Mouse (Mus musculus) midbrain, embryonic 16.5 days (tissue): ENCODE data around the gene Ola1. TPM values are rescaled to one million over a fixed set of nuclear protein-coding genes. Genes with fewer than 3 reads are reported as not detected.

Experiments
- ATAC-seq: fragments of 200-750 bp; cut with Nextera tagmentation; 2 replicates; pipeline ENCODE4 v1.8.0; 2017; ENCODE audit warnings: moderate TSS enrichment
- H3K27ac ChIP-seq: fragments of 300-500 bp; sonication (generic); 2 replicates; pipeline ENCODE4 v1.5.1; 2014; ENCODE audit warnings: mild to moderate bottlenecking, low read length, mixed read lengths
- H3K27me3 ChIP-seq: fragments of 300-500 bp; sonication (generic); 2 replicates; pipeline ENCODE4 v1.6.1; 2014; ENCODE audit warnings: low read depth, low read length, mixed read lengths; ENCODE audit not compliant: control insufficient read depth, insufficient read depth
- H3K36me3 ChIP-seq: fragments of 300-500 bp; sonication (generic); 2 replicates; pipeline ENCODE4 v1.6.1; 2014; ENCODE audit warnings: mild to moderate bottlenecking, low read length, moderate library complexity, mixed read lengths; ENCODE audit not compliant: control insufficient read depth, insufficient read depth
- H3K4me1 ChIP-seq: fragments of 300-500 bp; sonication (generic); 2 replicates; pipeline ENCODE4 v1.6.1; 2014; ENCODE audit warnings: mild to moderate bottlenecking, low read length, mixed read lengths; ENCODE audit not compliant: control insufficient read depth, insufficient read depth
- H3K4me2 ChIP-seq: fragments of 300-500 bp; sonication (generic); 2 replicates; pipeline ENCODE4 v1.6.1; 2014; ENCODE audit warnings: mild to moderate bottlenecking, low read length, mixed read lengths
- H3K4me3 ChIP-seq: fragments of 300-500 bp; sonication (generic); 2 replicates; pipeline ENCODE4 v1.5.1; 2014; ENCODE audit warnings: low read depth, mild to moderate bottlenecking, low read length, moderate library complexity, mixed read lengths
- H3K9ac ChIP-seq: fragments of 300-500 bp; sonication (generic); 2 replicates; pipeline ENCODE4 v1.6.1; 2014; ENCODE audit warnings: low read depth, low read length, mixed read lengths
- H3K9me3 ChIP-seq: fragments of 300-500 bp; sonication (generic); replicated peaks from 2 replicates; pipeline ENCODE4 v1.6.1; 2014; ENCODE audit warnings: mild to moderate bottlenecking, low read length, mixed read lengths; ENCODE audit not compliant: control insufficient read depth, poor library complexity, severe bottlenecking
- WGBS: fragments of 180-500 bp; shearing (Covaris S2); extraction: QIAGEN DNeasy Blood & Tissue Kit; methylation state at CpG from one replicate; pipeline ENCODE4 v1.1.7; 2014; 5-methylcytosine and 5-hydroxymethylcytosine counted together
- polyA plus RNA-seq: library from polyadenylated mRNA; unstranded; fragments of >200 nt; fragmentation: Nextera tagmentation; extraction: Ambion mirVana; gene quantifications from 2 replicates; pipeline ENCODE4 v1.2.1, GENCODE M21; 2015

Gene Ola1
- 97.1 and 98.5 TPM in 2 replicates for polyA plus RNA-seq

GRCm38 (mm10) chr2:73218913-73219312 lies at the start of gene Ola1:
TSS of gene Ola1 (minus strand) at chr2:73218924.
- WGBS = 94% methylated on average over 5 of the region's 5 CpGs
- Histone ChIP-seq H3K9ac (no peak within 1 kb of the TSS), H3K27me3 (no peaks in the 10 kb centered on the region), H3K4me2 (no peak within 1 kb of the TSS), H3K27ac (no peak within 1 kb of the TSS), H3K4me1 (peaks cover 3% of the 10 kb centered on the region; the same call in 1 of the 2 replicates), H3K4me3 (no peak within 1 kb of the TSS), H3K9me3 (no peaks in the 10 kb centered on the region), H3K36me3 (no peaks in the 10 kb centered on the region)
- no peak for ATAC-seq

- peaks cover 51% of the 10 kb centered on the region for H3K27me3 ChIP-seq
- H3K27ac ChIP-seq = no peak overlapping the region
- WGBS = 3% methylated on average over 12 of the region's 12 CpGs
- H3K9ac ChIP-seq = no peak overlapping the region
- ATAC-seq = no peak
- H3K4me2 ChIP-seq = peak overlapping the region; percentile 4; the same call in 1 of the 2 replicates
- H3K36me3 ChIP-seq = no peaks in the 10 kb centered on the region
- no peak overlapping the region for H3K4me3 ChIP-seq
- peaks cover 23% of the 10 kb centered on the region for H3K4me1 ChIP-seq
- H3K9me3 ChIP-seq = no peaks in the 10 kb centered on the region
Measured at GRCm38 (mm10) chr2:73268281-73268680, 49.6 kb upstream of the Ola1 start.

- Histone ChIP-seq H3K36me3 (no peaks in the 10 kb centered on the region), H3K27me3 (peaks cover 55% of the 10 kb centered on the region), H3K4me1 (peaks cover 19% of the 10 kb centered on the region), H3K27ac (no peak overlapping the region), H3K9me3 (no peaks in the 10 kb centered on the region), H3K4me3 (no peak overlapping the region), H3K9ac (no peak overlapping the region), H3K4me2 (no peak overlapping the region)
- ATAC-seq = no peak
- 3% methylated on average over 4 of the region's 4 CpGs for WGBS
Measured at GRCm38 (mm10) chr2:73267818-73268217, 49.1 kb upstream of the Ola1 start.

- H3K9ac ChIP-seq = no peak overlapping the region
Measured at GRCm38 (mm10) chr2:73267231-73267630, 48.5 kb upstream of the Ola1 start.

GRCm38 (mm10) chr2:73266623-73267022 lies 47.9 kb upstream of the Ola1 start:
- Histone ChIP-seq H3K4me2 (no peak overlapping the region), H3K27me3 (peaks cover 65% of the 10 kb centered on the region), H3K9me3 (no peaks in the 10 kb centered on the region), H3K4me3 (no peak overlapping the region), H3K36me3 (no peaks in the 10 kb centered on the region), H3K4me1 (peaks cover 17% of the 10 kb centered on the region), H3K9ac (no peak overlapping the region), H3K27ac (no peak overlapping the region)
- WGBS = 63% methylated on average over 1 of the region's 1 CpGs
- ATAC-seq = no peak

More at GRCm38 (mm10) chr2:73267231-73267630, 48.5 kb upstream of the Ola1 start:
- H3K36me3 ChIP-seq = no peaks in the 10 kb centered on the region
- no peak overlapping the region for H3K4me2 ChIP-seq
- ATAC-seq = no peak
- WGBS = 11% methylated on average over 3 of the region's 3 CpGs
- peaks cover 61% of the 10 kb centered on the region for H3K27me3 ChIP-seq
- H3K4me1 ChIP-seq = peaks cover 17% of the 10 kb centered on the region
- H3K4me3 ChIP-seq = no peak overlapping the region
- no peaks in the 10 kb centered on the region for H3K9me3 ChIP-seq
- H3K27ac ChIP-seq = no peak overlapping the region

GRCm38 (mm10) chr2:73266011-73266410 lies 47.3 kb upstream of the Ola1 start:
- Histone ChIP-seq H3K9me3 (no peaks in the 10 kb centered on the region), H3K4me1 (peaks cover 17% of the 10 kb centered on the region), H3K27me3 (peaks cover 59% of the 10 kb centered on the region), H3K27ac (no peak overlapping the region), H3K4me3 (no peak overlapping the region), H3K36me3 (no peaks in the 10 kb centered on the region), H3K9ac (no peak overlapping the region), H3K4me2 (no peak overlapping the region)
- WGBS = 13% methylated on average over 5 of the region's 5 CpGs
- ATAC-seq = no peak

GRCm38 (mm10) chr2:73264611-73265195 lies 46.0 kb upstream of the Ola1 start:
- Histone ChIP-seq H3K4me2 (peak overlapping the region; percentile 53), H3K4me3 (no peak overlapping the region; the same call in 1 of the 2 replicates), H3K36me3 (no peaks in the 10 kb centered on the region), H3K4me1 (peaks cover 13% of the 10 kb centered on the region), H3K9ac (no peak overlapping the region), H3K27me3 (peaks cover 50% of the 10 kb centered on the region), H3K27ac (no peak overlapping the region), H3K9me3 (no peaks in the 10 kb centered on the region)
- ATAC-seq = no peak
- 9% methylated on average over 11 of the region's 11 CpGs for WGBS

DNA sequence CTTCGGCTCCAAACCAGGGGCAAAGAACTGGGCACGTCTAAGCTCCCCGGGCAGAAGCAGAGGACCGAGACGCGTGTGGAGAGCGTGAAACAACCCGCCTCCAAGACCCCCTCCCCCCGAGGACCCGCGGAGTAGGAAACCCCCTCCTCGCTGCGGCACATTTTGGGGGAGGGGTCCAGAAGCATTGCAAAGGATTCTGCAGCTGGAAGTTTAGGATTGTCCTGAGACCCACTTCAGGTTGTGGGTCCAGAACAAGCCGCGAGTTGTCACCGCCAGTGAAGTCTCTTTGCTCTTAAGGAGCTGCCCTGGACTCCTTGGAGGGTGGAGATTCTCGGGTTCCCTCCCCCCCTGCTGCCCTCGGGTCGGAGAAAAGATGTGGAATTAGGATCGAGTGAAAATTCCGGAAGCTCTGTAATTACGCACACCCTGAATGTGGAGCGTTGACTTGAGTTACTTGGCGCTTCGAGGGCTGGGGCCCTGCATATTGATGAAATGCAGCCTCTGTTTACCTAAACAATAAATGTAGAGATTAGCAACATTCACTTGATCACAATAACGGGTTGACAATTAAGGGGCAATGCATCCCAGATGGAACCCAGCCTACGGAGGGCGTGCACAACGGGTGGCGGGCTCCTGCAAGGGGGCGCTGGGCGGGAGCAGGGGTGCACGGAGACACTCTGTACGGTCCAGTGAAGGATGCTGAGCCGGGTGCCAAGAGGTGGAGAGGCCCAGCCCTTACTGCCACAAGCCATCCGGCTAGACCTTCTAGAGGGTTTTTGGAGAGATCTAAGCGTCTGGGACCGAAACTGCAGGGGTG lies 45.3 kb upstream of the Ola1 start:
- Histone ChIP-seq H3K36me3 (no peaks in the 10 kb centered on the region), H3K4me1 (peaks cover 13% of the 10 kb centered on the region), H3K27ac (no peak overlapping the region), H3K9ac (peak overlapping the region; percentile 20; the same call in 1 of the 2 replicates), H3K9me3 (no peaks in the 10 kb centered on the region), H3K27me3 (peaks cover 50% of the 10 kb centered on the region), H3K4me2 (peak overlapping the region; percentile 53), H3K4me3 (peak overlapping the region; percentile 27)
- WGBS = 2% methylated on average over 38 of the region's 38 CpGs
- ATAC-seq = no peak

DNA sequence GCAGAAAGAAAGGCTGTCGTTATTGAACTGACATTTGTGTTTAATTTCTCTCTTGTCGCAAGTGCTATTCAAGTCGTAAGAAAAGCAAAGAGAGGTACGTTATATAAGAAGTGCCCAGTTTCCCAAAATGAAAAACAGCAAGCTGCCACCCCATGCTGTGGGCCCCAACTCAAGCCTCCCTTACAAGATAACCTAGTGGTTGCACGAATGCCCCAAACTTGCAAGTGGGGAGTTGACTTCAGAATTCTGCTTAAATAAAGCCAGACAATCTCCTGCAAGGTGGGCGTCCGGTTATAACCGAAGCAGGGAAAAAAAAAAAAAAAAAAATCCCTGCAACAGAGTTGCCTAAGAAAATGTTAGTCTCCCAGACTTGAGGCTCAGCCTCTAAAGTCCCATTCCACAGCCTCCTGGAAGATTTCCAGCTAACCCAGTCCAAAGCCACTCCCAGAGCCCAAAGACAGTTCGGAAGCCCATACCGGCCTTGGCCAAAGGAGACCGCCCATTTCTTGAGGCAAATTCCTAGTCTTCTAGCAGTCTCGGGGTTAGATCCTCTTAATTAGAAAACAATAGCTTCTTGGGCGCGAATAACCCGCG lies 44.5 kb upstream of the Ola1 start:
- Histone ChIP-seq H3K9me3 (no peaks in the 10 kb centered on the region), H3K27ac (no peak overlapping the region), H3K9ac (peak overlapping the region; percentile 20; the same call in 1 of the 2 replicates), H3K4me3 (peak overlapping the region; percentile 27), H3K4me2 (peak overlapping the region; percentile 53), H3K4me1 (peaks cover 13% of the 10 kb centered on the region), H3K27me3 (peaks cover 47% of the 10 kb centered on the region), H3K36me3 (no peaks in the 10 kb centered on the region)
- no peak for ATAC-seq
- 7% methylated on average over 16 of the region's 16 CpGs for WGBS
